Comparison of ENCODE assay signal across 9 mouse cellular contexts in genomic region chr14:116924266-116924665, GRCm38 (mm10). TPM values are rescaled to one million over a fixed set of nuclear protein-coding genes. Genes with fewer than 3 reads are reported as not detected.
DNase-seq lines count a peak whose midpoint lies in the region; ATAC-seq lines count a peak whose summit lies in the region.
"Had no signal": no experiment of that assay in that cellular context is flagged by ENCODE, and none has a peak within 500 bp of the region (broad histone marks: within the 10 kb centered on the region; RNA-seq: fewer than 3 reads in every experiment).

No protein-coding gene starts in this region.

- H3K27ac ChIP-seq in hindbrain, embryonic 10.5 days = peak overlapping the region; percentile 98
- no peak overlapping the region for H3K27ac ChIP-seq in hindbrain, embryonic 11.5 days (ENCODE audit: low read depth, low read length)
- H3K27ac ChIP-seq in embryonic facial prominence, embryonic 11.5 days (replicated peaks; ENCODE audit: low read depth, low read length) = no peak overlapping the region
- no peak overlapping the region for H3K27ac ChIP-seq in hindbrain, embryonic 12.5 days
- no peak overlapping the region for H3K27ac ChIP-seq in midbrain, embryonic 12.5 days (replicated peaks)

- no peaks in the 10 kb centered on the region for H3K36me3 ChIP-seq in hindbrain, embryonic 10.5 days
- no peaks in the 10 kb centered on the region for H3K36me3 ChIP-seq in hindbrain, embryonic 11.5 days (ENCODE audit: control insufficient read depth, insufficient read depth, low read length)
- no peaks in the 10 kb centered on the region for H3K36me3 ChIP-seq in embryonic facial prominence, embryonic 11.5 days (replicated peaks; ENCODE audit: control insufficient read depth, insufficient read depth, low read depth, low read length)
- no peaks in the 10 kb centered on the region for H3K36me3 ChIP-seq in hindbrain, embryonic 12.5 days
- H3K36me3 ChIP-seq in midbrain, embryonic 12.5 days = no peaks in the 10 kb centered on the region

- no peak overlapping the region for H3K9ac ChIP-seq in hindbrain, embryonic 11.5 days (ENCODE audit: low read depth, low read length)
- no peak overlapping the region for H3K9ac ChIP-seq in embryonic facial prominence, embryonic 11.5 days (replicated peaks; ENCODE audit: low read length)
- H3K9ac ChIP-seq in hindbrain, embryonic 12.5 days = 0 out of 2 replicates have a peak overlapping the region, but pooled peaks have one; percentile 32
- no peak overlapping the region; the same call in 1 of the 2 replicates for H3K9ac ChIP-seq in midbrain, embryonic 12.5 days (replicated peaks)

- ATAC-seq in hindbrain, embryonic 11.5 days (ENCODE audit: low FRiP score) = no peak
- ATAC-seq in embryonic facial prominence, embryonic 11.5 days (replicated peaks; ENCODE audit: insufficient number of reproducible peaks, low FRiP score, low TSS enrichment, low read depth) = no peak
- no peak for ATAC-seq in hindbrain, embryonic 12.5 days (ENCODE audit: low FRiP score)
- ATAC-seq in midbrain, embryonic 12.5 days (ENCODE audit: low FRiP score, low read depth) = no peak

- peaks cover 28% of the 10 kb centered on the region for H3K4me1 ChIP-seq in hindbrain, embryonic 10.5 days (replicated peaks)
- no peaks in the 10 kb centered on the region for H3K4me1 ChIP-seq in hindbrain, embryonic 11.5 days (replicated peaks; ENCODE audit: control insufficient read depth, insufficient read depth, low read length)
- H3K4me1 ChIP-seq in embryonic facial prominence, embryonic 11.5 days (ENCODE audit: control insufficient read depth, insufficient read depth, low read length) = no peaks in the 10 kb centered on the region
- peaks cover 19% of the 10 kb centered on the region for H3K4me1 ChIP-seq in hindbrain, embryonic 12.5 days
- H3K4me1 ChIP-seq in midbrain, embryonic 12.5 days = peaks cover 22% of the 10 kb centered on the region

- no peak overlapping the region for H3K4me2 ChIP-seq in hindbrain, embryonic 11.5 days (replicated peaks; ENCODE audit: low read depth, low read length)
- no peak overlapping the region for H3K4me2 ChIP-seq in embryonic facial prominence, embryonic 11.5 days (ENCODE audit: low read depth, low read length)
- peak overlapping the region; percentile 77 for H3K4me2 ChIP-seq in hindbrain, embryonic 12.5 days (replicated peaks)
- peak overlapping the region; percentile 62 for H3K4me2 ChIP-seq in midbrain, embryonic 12.5 days (replicated peaks)

- DNase-seq in hindbrain, embryonic 10.5 days (ENCODE audit: low spot score) = no peak
- DNase-seq in hindbrain, embryonic 11.5 days (ENCODE audit: low spot score) = no peak
- peak; percentile 21 for DNase-seq in embryonic facial prominence, embryonic 11.5 days (ENCODE audit: low spot score)
- DNase-seq in MN1 (ENCODE audit: low spot score) = no peak
- no peak for DNase-seq in layer of hippocampus, adult 9-11 months
- DNase-seq in layer of hippocampus, adult 8-10 months (ENCODE audit: low spot score in 2 of 2) = no peak
- DNase-seq: thymus, adult 18-20 months had no signal

- 31% methylated on average over 2 of the region's 2 CpGs for WGBS in hindbrain, embryonic 10.5 days
- 25% methylated on average over 2 of the region's 2 CpGs for WGBS in hindbrain, embryonic 11.5 days
- 24% methylated on average over 2 of the region's 2 CpGs for WGBS in embryonic facial prominence, embryonic 11.5 days
- 24% methylated on average over 2 of the region's 2 CpGs for WGBS in hindbrain, embryonic 12.5 days
- 19% methylated on average over 2 of the region's 2 CpGs for WGBS in midbrain, embryonic 12.5 days

- no peaks in the 10 kb centered on the region for H3K9me3 ChIP-seq in hindbrain, embryonic 10.5 days
- H3K9me3 ChIP-seq in hindbrain, embryonic 11.5 days (ENCODE audit: control insufficient read depth, low read length) = no peaks in the 10 kb centered on the region
- H3K9me3 ChIP-seq in embryonic facial prominence, embryonic 11.5 days (replicated peaks; ENCODE audit: control insufficient read depth, low read length) = no peaks in the 10 kb centered on the region
- H3K9me3 ChIP-seq in hindbrain, embryonic 12.5 days (replicated peaks) = no peaks in the 10 kb centered on the region
- no peaks in the 10 kb centered on the region for H3K9me3 ChIP-seq in midbrain, embryonic 12.5 days

- no peaks in the 10 kb centered on the region for H3K27me3 ChIP-seq in hindbrain, embryonic 10.5 days (ENCODE audit: insufficient read depth, poor library complexity, severe bottlenecking)
- no peaks in the 10 kb centered on the region for H3K27me3 ChIP-seq in hindbrain, embryonic 11.5 days (ENCODE audit: control insufficient read depth, insufficient read depth, low read length)
- H3K27me3 ChIP-seq in embryonic facial prominence, embryonic 11.5 days (ENCODE audit: control insufficient read depth, insufficient read depth, low read length) = no peaks in the 10 kb centered on the region
- H3K27me3 ChIP-seq in hindbrain, embryonic 12.5 days = no peaks in the 10 kb centered on the region
- no peaks in the 10 kb centered on the region for H3K27me3 ChIP-seq in midbrain, embryonic 12.5 days

- peak overlapping the region; percentile 74 for H3K4me3 ChIP-seq in hindbrain, embryonic 10.5 days
- no peak overlapping the region for H3K4me3 ChIP-seq in hindbrain, embryonic 11.5 days (ENCODE audit: low read depth, low read length)
- no peak overlapping the region; the same call in 1 of the 2 replicates for H3K4me3 ChIP-seq in embryonic facial prominence, embryonic 11.5 days (ENCODE audit: low read depth, low read length)
- H3K4me3 ChIP-seq in hindbrain, embryonic 12.5 days = no peak overlapping the region
- H3K4me3 ChIP-seq in midbrain, embryonic 12.5 days = no peak overlapping the region; the same call in 1 of the 2 replicates

RNA-seq across cellular contexts. Expression of gene Gpc6, which starts 0.8 kb away (rescaled TPM):
- polyA plus RNA-seq in hindbrain, embryonic 10.5 days (2016; fragmentation: Nextera tagmentation; extraction: Ambion mirVana) = 34.3 and 39.0 TPM in 2 replicates
- polyA plus RNA-seq in hindbrain, embryonic 11.5 days (2014; fragmentation: Nextera tagmentation; extraction: Ambion mirVana) = 26.9 and 32.2 TPM in 2 replicates
- polyA plus RNA-seq in embryonic facial prominence, embryonic 11.5 days (2014; fragmentation: Nextera tagmentation; extraction: Ambion mirVana) = 34.9 and 37.4 TPM in 2 replicates
- 35.0 and 38.4 TPM in 2 replicates for polyA plus RNA-seq in hindbrain, embryonic 12.5 days (2016; fragmentation: Nextera tagmentation; extraction: Ambion mirVana)
- polyA plus RNA-seq in midbrain, embryonic 12.5 days (2016; fragmentation: Nextera tagmentation; extraction: Ambion mirVana) = 32.2 and 37.0 TPM in 2 replicates
- total RNA-seq in layer of hippocampus, adult 8-10 months (2022) = 10 to 100 TPM in 3 of 4 experiments, 1 to 10 TPM in 1; 10.0 to 12.9 (median 10.9) TPM

Comparison
In these comparisons a context has a peak if more than half of its experiments do, and no peak if none do; other contexts are left out.
1. H3K4me2 ChIP-seq: peak in hindbrain, embryonic 12.5 days (single experiment) and midbrain, embryonic 12.5 days (single experiment); none in hindbrain, embryonic 11.5 days (single experiment) and embryonic facial prominence, embryonic 11.5 days (single experiment).